Mouse (Mus musculus): ENCODE data around the gene Zfp748. TPM values are rescaled to one million over a fixed set of nuclear protein-coding genes. Genes with fewer than 3 reads are reported as not detected.

Zfp748 gene
- 15.9 TPM for polyA plus RNA-seq (2017; shearing (Covaris generic))

GRCm38 (mm10) chr13:67553730-67554129, at the start of gene Zfp748:
Gene Zfp748, minus strand, starts transcription at chr13:67553830.

GRCm38 (mm10) chr13:67525753-67526410, 27.7 kb downstream of the Zfp748 start, which contains the start of the genes Gm26965 and Zfp87:
Gene Gm26965, minus strand, starts transcription at chr13:67526151.
Gene Zfp87, minus strand, starts transcription at chr13:67526177.

GRCm38 (mm10) chr13:67500084-67500719, 53.4 kb downstream of the Zfp748 start, which contains the start of gene Zfp58:
Gene Zfp58, minus strand, starts transcription at chr13:67500555.

Other genes starting within 250 kb of the Zfp748 start
- not detected for gene Zfp457, start 247.3 kb downstream of the Zfp748 start, polyA plus RNA-seq (2017; shearing (Covaris generic))
- 5.7 TPM for gene Zfp595, start 221.3 kb downstream of the Zfp748 start, polyA plus RNA-seq (2017; shearing (Covaris generic))
- 0.94 TPM for gene Gm28044, start 193.3 kb downstream of the Zfp748 start, polyA plus RNA-seq (2017; shearing (Covaris generic))
- gene Zfp953, start 193.2 kb downstream of the Zfp748 start, polyA plus RNA-seq (2017; shearing (Covaris generic)): 2.0 TPM
- gene Gm28041, start 178.1 kb downstream of the Zfp748 start, polyA plus RNA-seq (2017; shearing (Covaris generic)): 1.2 TPM
- 5.7 TPM for gene Zfp456, start 178.0 kb downstream of the Zfp748 start, polyA plus RNA-seq (2017; shearing (Covaris generic))
- 29.1 TPM for gene Zfp429, start 154.0 kb downstream of the Zfp748 start, polyA plus RNA-seq (2017; shearing (Covaris generic))
- gene Zfp459, start 132.4 kb downstream of the Zfp748 start, polyA plus RNA-seq (2017; shearing (Covaris generic)): 3.5 TPM
- gene Zfp874a, start 102.2 kb downstream of the Zfp748 start, polyA plus RNA-seq (2017; shearing (Covaris generic)): 34.3 TPM
- gene Zfp874b, start 69.6 kb downstream of the Zfp748 start, polyA plus RNA-seq (2017; shearing (Covaris generic)): 13.9 TPM
- 17.3 TPM for gene Zfp58, start 53.3 kb downstream of the Zfp748 start, polyA plus RNA-seq (2017; shearing (Covaris generic))
- gene Gm26965, start 27.7 kb downstream of the Zfp748 start, polyA plus RNA-seq (2017; shearing (Covaris generic)): not detected
- 44.6 TPM for gene Zfp87, start 27.7 kb downstream of the Zfp748 start, polyA plus RNA-seq (2017; shearing (Covaris generic))
- gene Zfp729b, start 55.9 kb upstream of the Zfp748 start, polyA plus RNA-seq (2017; shearing (Covaris generic)): 5.3 TPM
- gene Gm49345, start 83.9 kb upstream of the Zfp748 start, polyA plus RNA-seq (2017; shearing (Covaris generic)): 3.1 TPM
- 4.8 TPM for gene Zfp729a, start 84.0 kb upstream of the Zfp748 start, polyA plus RNA-seq (2017; shearing (Covaris generic))
- 12.5 TPM for gene Zfp738, start 133.2 kb upstream of the Zfp748 start, polyA plus RNA-seq (2017; shearing (Covaris generic))
- 8.0 TPM for gene Zfp65, start 175.3 kb upstream of the Zfp748 start, polyA plus RNA-seq (2017; shearing (Covaris generic))
- gene Zfp85, start 201.4 kb upstream of the Zfp748 start, polyA plus RNA-seq (2017; shearing (Covaris generic)): 2.1 TPM
- not detected for gene Zfp493, start 225.9 kb upstream of the Zfp748 start, polyA plus RNA-seq (2017; shearing (Covaris generic))